Mouse (Mus musculus) kidney, adult 2 months (tissue): ENCODE results near the gene Cfb.

Source experiments
- CTCF ChIP-seq: fragments of 200-500 bp; conservative IDR thresholded peaks from 2 replicates; pipeline ENCODE4 v1.5.1; 2011; ENCODE audit warnings: low read depth, mild to moderate bottlenecking, control low read depth, low read length, moderate library complexity, mixed read lengths; ENCODE audit not compliant: insufficient read depth, insufficient read length
- POLR2A ChIP-seq: fragments of 200-500 bp; IDR thresholded peaks from one replicate; pipeline ENCODE4 v1.6.1; 2011; ENCODE audit warnings: low read depth, low read length, control low read depth

DNA sequence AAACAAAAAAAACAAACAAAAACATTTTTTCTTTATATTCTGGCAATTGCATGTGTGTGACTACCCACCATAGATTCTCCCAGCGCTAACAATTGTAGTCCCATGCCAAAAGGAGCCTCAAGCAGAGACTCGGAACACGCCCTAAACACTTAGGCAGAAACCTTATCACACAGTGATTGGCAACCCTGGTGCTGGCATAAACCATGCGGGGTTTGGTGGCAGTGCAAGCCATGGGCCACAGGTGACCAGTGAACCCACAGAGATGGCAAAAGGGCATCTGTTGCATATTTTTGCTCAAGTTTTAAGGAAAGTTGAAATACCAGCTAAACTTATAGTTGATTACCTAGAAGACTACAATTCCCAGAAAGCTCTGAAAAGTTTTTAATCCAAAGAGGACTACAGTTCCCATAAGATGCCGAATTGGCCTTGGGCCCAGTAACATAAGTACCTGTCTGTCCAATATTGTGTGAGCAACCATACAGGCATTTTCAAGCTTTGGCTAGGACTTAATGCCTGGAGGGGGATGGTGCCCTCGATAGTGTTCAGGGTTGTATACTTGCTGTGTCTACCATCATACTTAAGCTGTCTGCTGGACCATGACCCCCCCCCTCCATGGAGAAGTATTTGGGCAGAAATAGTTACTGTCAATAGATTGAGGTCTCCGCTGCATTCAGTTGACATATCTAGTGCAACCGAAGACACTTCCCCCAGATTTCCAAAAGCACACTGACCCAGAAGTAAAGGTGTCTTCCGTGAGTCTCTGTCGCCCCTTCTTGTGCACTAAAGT is 35.2 kb upstream of the Cfb start:
- TF ChIP-seq POLR2A (no peak), CTCF (no peak)
